Mouse (Mus musculus) small intestine, adult 2 months (tissue): ENCODE data around the gene Myl3. TPM values are rescaled to one million over a fixed set of nuclear protein-coding genes. Genes with fewer than 3 reads are reported as not detected.

ENCODE experiments used
- H3K27ac ChIP-seq: fragments of 200-500 bp; 2 replicates; pipeline ENCODE4 v1.5.1; 2012; ENCODE audit warnings: low read depth, low read length, control low read depth, inconsistent platforms; ENCODE audit not compliant: insufficient read depth
- H3K27me3 ChIP-seq: fragments of 200-500 bp; 2 replicates; pipeline ENCODE4 v1.6.1; 2012; ENCODE audit warnings: mild to moderate bottlenecking, moderate library complexity, low read length, inconsistent platforms; ENCODE audit not compliant: control insufficient read depth, insufficient read depth
- H3K36me3 ChIP-seq: fragments of 200-500 bp; 2 replicates; pipeline ENCODE4 v1.6.1; 2012; ENCODE audit warnings: mild to moderate bottlenecking, low read length, control low read depth, inconsistent platforms; ENCODE audit not compliant: control insufficient read depth, insufficient read depth
- H3K4me1 ChIP-seq: fragments of 200-500 bp; 2 replicates; pipeline ENCODE4 v1.6.1; 2012; ENCODE audit warnings: low read length, inconsistent platforms, mixed read lengths; ENCODE audit not compliant: control insufficient read depth, insufficient read depth, insufficient read length
- H3K4me3 ChIP-seq: fragments of 200-500 bp; 2 replicates; pipeline ENCODE4 v1.5.1; 2012; ENCODE audit warnings: low read depth, mild to moderate bottlenecking, control low read depth, inconsistent platforms, low read length, moderate library complexity
- CTCF ChIP-seq: fragments of 200-500 bp; IDR thresholded peaks from 2 replicates; pipeline ENCODE4 v1.5.1; 2012; ENCODE audit warnings: low read depth, mild to moderate bottlenecking, control low read depth, inconsistent platforms, low read length, moderate library complexity, mixed read lengths; ENCODE audit not compliant: insufficient replicate concordance, insufficient read length; ENCODE audit errors: extremely low read depth
- POLR2A ChIP-seq: fragments of 200-500 bp; IDR thresholded peaks from 2 replicates; pipeline ENCODE4 v1.6.1; 2012; ENCODE audit warnings: low read depth, mild to moderate bottlenecking, control low read depth, inconsistent platforms, low read length, moderate library complexity
- WGBS: fragments of 180-500 bp; shearing (Covaris S2); methylation state at CpG from one replicate; pipeline ENCODE4 v1.1.7; 2018; 5-methylcytosine and 5-hydroxymethylcytosine counted together
- polyA plus RNA-seq: library from polyadenylated mRNA; depleted of rRNA; stranded (reverse); fragments of >200 nt; gene quantifications from 2 replicates; pipeline ENCODE4 v1.2.3, GENCODE M21; 2012

Myl3 gene
- polyA plus RNA-seq, 1 experiment, result not detected

GRCm38 (mm10) chr9:110739961-110740360 lies 1.7 kb upstream of the Myl3 start:
- TF ChIP-seq CTCF (no peak), POLR2A (no peak)
- Histone ChIP-seq H3K27ac (no peak overlapping the region), H3K36me3 (no peaks in the 10 kb centered on the region), H3K4me3 (no peak overlapping the region), H3K27me3 (peaks cover 42% of the 10 kb centered on the region), H3K4me1 (no peaks in the 10 kb centered on the region)
- 71% methylated on average over 7 of the region's 7 CpGs for WGBS

GRCm38 (mm10) chr9:110742295-110742950 lies 762 bp downstream of the Myl3 start:
- WGBS, result 1% methylated on average over 65 of the region's 71 CpGs
- Histone ChIP-seq H3K27me3 (peaks cover 43% of the 10 kb centered on the region), H3K4me1 (no peaks in the 10 kb centered on the region), H3K36me3 (no peaks in the 10 kb centered on the region), H3K27ac (no peak overlapping the region), H3K4me3 (peak overlapping the region; percentile 64)
- TF ChIP-seq POLR2A, result no peak
- no peak for TF ChIP-seq CTCF

GRCm38 (mm10) chr9:110742951-110743455 lies 1.3 kb downstream of the Myl3 start:
- TF ChIP-seq POLR2A (no peak), CTCF (no peak)
- Histone ChIP-seq H3K4me3 (peak overlapping the region; percentile 64), H3K27me3 (peaks cover 43% of the 10 kb centered on the region), H3K4me1 (no peaks in the 10 kb centered on the region), H3K36me3 (no peaks in the 10 kb centered on the region), H3K27ac (no peak overlapping the region)
- 1% methylated on average over 49 of the region's 49 CpGs for WGBS

- 9% methylated on average over 50 of the region's 63 CpGs for WGBS
- TF ChIP-seq POLR2A (no peak), CTCF (no peak)
- Histone ChIP-seq H3K36me3 (no peaks in the 10 kb centered on the region), H3K27me3 (peaks cover 43% of the 10 kb centered on the region), H3K4me1 (no peaks in the 10 kb centered on the region), H3K4me3 (peak overlapping the region; percentile 64), H3K27ac (no peak overlapping the region)
These were observed 2.0 kb downstream of the Myl3 start for GRCm38 (mm10) chr9:110743456-110744323.

- Histone ChIP-seq H3K4me3 (no peak overlapping the region), H3K27me3 (peaks cover 38% of the 10 kb centered on the region), H3K36me3 (no peaks in the 10 kb centered on the region), H3K27ac (no peak overlapping the region), H3K4me1 (no peaks in the 10 kb centered on the region)
- TF ChIP-seq CTCF (no peak), POLR2A (no peak)
- WGBS, result 42% methylated on average over 5 of the region's 5 CpGs
These were observed 4.1 kb downstream of the Myl3 start for GRCm38 (mm10) chr9:110745752-110746151.

GRCm38 (mm10) chr9:110746238-110746637 lies 4.6 kb downstream of the Myl3 start:
- TF ChIP-seq POLR2A (no peak), CTCF (no peak)
- Histone ChIP-seq H3K36me3 (no peaks in the 10 kb centered on the region), H3K27me3 (peaks cover 38% of the 10 kb centered on the region), H3K27ac (no peak overlapping the region), H3K4me3 (no peak overlapping the region), H3K4me1 (no peaks in the 10 kb centered on the region)
- WGBS, result 56% methylated on average over 5 of the region's 5 CpGs

- WGBS, result 73% methylated on average over 7 of the region's 7 CpGs
- TF ChIP-seq CTCF, result no peak
- TF ChIP-seq POLR2A, result no peak
These were observed 5.3 kb downstream of the Myl3 start, which contains the start of gene Pth1r for GRCm38 (mm10) chr9:110746961-110747360. Gene Pth1r, minus strand, starts transcription at chr9:110747145.

More at GRCm38 (mm10) chr9:110746961-110747360, 5.3 kb downstream of the Myl3 start, which contains the start of gene Pth1r:
- Histone ChIP-seq H3K27ac (no peak within 1 kb of the TSS), H3K27me3 (peaks cover 31% of the 10 kb centered on the region), H3K4me3 (no peak within 1 kb of the TSS), H3K4me1 (no peaks in the 10 kb centered on the region), H3K36me3 (no peaks in the 10 kb centered on the region)
